Mouse (Mus musculus) thymus, adult 2 months (tissue): Measurements from ENCODE around the gene Tbl1xr1.

Source experiments
- CTCF ChIP-seq: fragments of 200-500 bp; IDR thresholded peaks from 2 replicates; pipeline ENCODE4 v1.5.1; 2012; ENCODE audit warnings: mild to moderate bottlenecking, control low read depth, low read length, moderate library complexity, borderline replicate concordance; ENCODE audit not compliant: control insufficient read depth, poor library complexity, insufficient read depth; ENCODE audit errors: extremely low read depth
- POLR2A ChIP-seq: fragments of 200-500 bp; IDR thresholded peaks from 2 replicates; pipeline ENCODE4 v1.6.1; 2012; ENCODE audit warnings: mild to moderate bottlenecking, low read length, control low read depth, moderate library complexity; ENCODE audit not compliant: control insufficient read depth, poor library complexity, insufficient read depth; ENCODE audit errors: extremely low read depth

DNA sequence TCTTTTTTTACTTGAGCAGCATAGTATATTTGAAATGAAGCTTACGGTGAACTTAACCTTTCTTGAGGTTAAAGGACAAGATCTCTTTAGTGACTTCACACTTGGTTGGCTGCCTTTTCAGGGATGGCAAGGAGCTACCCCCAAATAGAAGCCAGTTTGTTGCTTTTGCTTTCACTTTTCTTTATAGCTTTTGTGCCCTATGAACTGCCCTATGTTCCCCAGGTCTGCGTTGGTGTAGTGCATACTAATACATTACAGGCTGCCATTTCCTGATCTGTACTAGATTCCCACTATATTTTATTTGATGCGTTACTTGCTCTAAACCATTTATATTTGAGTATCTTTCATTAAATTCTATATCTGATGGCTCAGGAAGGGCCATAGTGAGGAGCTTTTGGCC is 127.7 kb downstream of the Tbl1xr1 start:
- TF ChIP-seq CTCF: no peak
- TF ChIP-seq POLR2A: no peak
